Mouse (Mus musculus): ENCODE data around the gene Krt8.
"Not testable (repeated sequence)": the region's sequence is repeated elsewhere in the genome, so short reads cannot be mapped to it uniquely, and the experiment has no call there.

Gene Krt8

DNA sequence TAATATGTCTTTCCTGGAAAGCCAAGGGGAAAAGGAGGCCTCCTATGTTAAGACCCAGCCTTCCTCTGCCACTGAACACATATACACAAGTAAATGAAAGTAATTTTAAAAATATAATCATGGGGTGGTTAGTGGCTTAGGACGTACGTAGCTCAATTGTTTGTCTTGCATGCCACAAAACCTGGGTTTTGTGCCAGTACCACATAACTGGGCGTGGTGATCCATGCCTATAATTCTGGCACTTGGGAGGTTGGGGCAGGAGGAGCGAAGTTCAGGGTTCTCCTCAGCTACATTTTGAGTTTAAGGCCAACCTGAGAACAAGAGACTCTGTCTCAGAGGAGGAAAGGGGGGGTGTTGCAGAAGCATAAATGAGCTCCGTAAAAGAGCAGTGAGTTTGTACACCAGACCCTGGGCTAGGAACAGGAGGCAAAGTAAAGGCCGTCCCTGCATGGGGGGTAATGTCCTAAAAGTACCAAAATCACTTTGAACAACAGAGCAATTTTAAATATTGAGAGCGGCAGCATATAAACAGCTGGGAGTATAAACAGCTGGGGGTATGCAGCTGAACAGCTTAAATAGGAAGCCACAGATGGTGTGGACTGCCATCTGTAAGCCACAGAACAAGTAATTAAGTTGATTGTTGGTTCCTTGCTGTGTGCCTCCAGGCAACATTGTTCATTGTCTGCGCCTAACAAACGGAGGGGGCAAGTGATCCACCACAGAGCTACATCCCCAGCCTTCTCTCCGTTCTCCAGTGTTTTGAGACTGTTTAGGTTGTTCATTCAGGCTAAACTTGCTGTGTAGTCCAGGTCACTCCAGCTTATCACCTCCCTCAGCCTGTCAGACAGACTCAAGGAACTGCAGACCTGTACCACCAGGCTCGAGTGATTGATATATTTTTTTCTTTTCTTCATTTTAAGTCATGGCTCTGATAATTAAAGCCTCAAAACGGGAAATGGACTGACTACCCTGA lies 3.1 kb upstream of the Krt8 start:
- DNase-seq (ENCODE audit: low spot score in 2 of 2), result no peak

DNA sequence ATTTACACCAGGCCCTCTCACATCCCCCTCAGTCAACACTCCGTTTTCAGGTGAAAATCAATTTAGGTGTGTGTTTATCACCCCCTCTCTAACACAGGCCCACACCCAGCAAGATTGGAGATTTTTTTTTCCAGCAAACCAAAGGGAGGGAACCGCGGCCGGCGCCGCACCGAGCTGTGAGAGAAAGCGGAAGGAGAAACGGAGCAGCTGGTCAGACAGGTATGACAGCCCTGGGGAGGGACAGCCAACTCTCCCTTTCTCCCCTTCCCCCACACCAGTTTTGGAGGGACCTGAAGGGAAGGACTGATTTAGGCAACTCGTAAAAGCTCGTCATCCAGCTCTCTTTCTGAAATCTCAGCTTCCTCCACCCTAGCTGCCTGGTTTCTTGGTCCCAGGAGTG lies 2.0 kb upstream of the Krt8 start:
- no peak for DNase-seq (ENCODE audit: low spot score in 2 of 2)

DNA sequence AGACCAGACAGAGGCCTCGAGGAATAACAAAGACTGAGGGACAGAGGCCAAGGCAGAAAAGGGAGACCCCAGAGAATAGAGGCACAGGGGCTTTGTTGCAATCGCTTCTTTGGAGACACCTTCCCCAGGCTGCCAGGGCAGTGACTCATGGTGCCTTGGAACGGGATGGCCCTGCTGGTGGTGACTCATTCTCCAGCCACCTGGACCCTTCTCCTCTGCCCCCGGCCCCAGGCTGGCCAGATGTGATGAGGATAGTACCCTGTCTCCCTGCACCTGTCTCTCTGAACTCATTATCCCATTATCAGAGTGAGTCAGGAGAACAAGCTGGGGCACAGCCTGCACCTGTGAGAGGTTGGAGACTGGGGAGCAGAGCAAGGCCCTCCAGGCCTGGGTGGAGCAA lies 1.0 kb upstream of the Krt8 start:
- DNase-seq (ENCODE audit: low spot score in 2 of 2), result no peak

DNA sequence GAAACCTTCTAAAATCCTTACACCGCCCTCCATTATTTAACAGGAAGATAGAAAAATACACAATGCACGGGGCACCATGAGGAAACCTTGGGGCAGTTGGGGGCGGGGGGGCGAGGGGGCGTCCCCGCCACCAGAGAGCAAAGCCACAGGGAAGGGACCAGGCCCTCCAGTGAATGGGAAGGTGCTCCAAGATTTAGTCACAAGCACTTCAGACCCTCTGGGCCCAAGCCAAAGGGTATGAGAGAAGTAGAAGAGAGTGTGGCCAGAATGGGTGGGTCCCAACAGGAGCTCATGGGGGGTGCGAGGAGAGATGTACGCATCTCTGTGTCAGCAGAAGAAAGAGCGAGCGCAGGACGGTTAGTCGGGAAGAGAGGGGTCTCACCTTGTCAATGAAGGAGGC lies 766 bp downstream of the Krt8 start:
- DNase-seq (ENCODE audit: low spot score in 2 of 2), result no peak

DNA sequence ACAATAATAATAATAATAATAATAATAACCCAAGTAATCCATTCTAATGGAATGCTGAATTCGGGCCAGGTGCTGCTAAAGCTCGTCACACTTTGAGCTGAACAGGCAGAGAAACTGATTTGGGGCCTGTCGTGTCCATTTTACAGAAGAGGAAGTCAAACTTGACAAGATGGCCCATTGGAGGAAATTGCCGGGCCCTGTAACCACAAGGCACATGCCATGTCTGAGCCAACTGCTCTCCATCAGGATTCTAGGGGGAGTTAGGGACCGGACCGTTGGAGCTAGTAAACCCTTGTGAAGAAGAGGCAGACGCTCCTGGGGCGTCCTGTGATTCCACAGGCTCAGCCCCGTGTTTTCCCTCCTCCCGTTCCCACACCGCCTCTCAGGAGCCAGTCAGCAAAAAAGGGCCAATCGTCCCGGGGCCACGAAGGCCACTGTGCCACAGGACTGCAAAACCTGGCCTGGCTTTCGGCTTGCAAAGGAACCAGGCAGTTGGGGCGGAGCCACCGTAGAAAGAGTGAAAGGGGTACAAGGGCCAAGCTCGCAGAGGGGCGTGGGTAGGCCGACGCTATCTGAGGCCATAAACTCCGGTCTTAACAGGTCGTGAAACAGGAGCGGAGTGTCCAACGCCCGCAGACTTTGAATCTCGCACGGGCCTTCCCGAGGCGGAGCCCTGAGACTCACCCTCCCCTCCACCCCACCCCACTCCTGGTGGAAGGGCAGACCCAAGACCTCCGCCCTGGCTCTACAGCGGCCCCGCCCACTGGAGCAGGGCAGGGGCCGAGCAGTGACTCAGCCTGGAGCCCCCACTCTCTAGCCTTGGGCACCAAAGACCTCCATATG lies 1.4 kb downstream of the Krt8 start:
- no peak for DNase-seq (ENCODE audit: low spot score in 2 of 2)

DNA sequence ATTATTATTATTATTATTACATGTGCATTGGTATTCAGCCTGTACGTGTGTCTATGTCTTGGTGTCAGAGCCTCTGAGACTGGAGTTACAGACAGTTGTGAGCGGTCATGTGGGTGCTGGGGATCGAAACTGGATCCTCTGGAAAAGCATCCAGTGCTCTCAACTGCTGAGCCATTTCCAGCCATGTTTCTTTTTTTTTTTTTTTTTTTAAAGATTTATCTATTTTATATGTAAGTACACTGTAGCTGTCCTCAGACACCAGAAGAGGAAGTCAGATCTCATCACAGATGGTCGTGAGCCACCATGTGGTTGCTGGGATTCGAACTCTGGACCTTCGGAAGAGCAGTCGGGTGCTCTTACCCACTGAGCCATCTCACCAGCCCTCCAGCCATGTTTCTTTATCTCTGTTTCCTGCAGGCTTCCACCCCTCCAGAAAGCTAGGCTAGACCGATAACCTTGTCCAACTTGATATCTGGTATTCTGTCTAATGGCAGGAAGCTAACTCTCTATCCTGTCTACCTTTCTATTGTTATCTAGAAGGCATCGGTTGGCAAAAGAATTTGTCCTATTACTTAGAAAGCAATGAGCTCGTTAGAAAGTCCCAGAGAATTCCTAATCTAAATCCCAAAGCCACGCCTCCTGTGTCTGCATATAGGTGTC lies 4.5 kb downstream of the Krt8 start:
- no peak for DNase-seq (ENCODE audit: low spot score in 2 of 2)

DNA sequence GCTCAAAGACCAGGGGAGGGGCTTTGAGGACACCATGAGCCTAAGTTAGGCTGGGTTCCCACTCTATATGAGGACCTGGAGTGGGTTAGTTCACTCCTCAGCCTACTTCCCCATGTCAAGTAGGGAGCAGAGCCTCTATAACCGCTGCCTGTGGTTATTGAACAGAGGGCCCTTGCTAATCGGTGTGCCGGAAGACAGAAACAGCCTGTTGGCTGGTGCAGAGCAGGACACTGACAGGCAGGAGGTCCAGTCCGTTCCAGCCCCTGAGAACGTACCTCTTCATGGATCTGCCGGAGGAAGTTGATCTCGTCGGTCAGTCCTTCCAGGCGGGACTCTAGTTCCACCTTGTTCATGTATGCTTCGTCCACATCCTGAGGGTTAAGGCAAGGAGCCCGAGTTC lies 5.1 kb downstream of the Krt8 start:
- DNase-seq (ENCODE audit: low spot score in 2 of 2), result no peak

DNA sequence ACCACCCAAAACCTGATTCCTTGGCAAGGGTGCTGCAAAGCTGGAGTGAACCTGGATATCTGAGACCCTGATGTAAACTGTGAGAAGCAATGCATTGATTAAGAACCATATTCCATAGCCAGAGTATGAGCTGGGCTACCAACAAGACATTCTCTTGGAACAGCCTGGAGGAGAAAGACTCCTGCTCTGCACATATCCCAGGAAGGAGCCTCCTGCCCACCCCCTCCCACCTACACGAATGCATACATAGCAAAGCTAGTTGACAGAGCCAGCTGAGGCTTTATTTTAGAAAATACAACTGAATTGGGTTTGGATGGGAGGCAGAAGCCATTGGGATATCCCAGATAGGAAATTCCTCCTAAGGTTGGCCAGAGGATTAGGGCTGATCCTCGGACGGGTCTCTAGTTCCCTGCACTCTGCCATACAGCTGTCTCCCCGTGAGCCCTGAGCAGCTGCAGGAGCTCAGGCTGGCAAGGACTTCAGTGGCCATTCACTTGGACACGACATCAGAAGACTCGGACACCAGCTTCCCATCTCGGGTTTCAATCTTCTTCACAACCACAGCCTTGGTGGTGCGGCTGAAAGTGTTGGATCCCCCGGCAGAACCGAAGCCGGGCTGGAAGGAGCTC lies 7.7 kb downstream of the Krt8 start:
- DNase-seq (ENCODE audit: low spot score in 2 of 2), result not testable (repeated sequence)

DNA sequence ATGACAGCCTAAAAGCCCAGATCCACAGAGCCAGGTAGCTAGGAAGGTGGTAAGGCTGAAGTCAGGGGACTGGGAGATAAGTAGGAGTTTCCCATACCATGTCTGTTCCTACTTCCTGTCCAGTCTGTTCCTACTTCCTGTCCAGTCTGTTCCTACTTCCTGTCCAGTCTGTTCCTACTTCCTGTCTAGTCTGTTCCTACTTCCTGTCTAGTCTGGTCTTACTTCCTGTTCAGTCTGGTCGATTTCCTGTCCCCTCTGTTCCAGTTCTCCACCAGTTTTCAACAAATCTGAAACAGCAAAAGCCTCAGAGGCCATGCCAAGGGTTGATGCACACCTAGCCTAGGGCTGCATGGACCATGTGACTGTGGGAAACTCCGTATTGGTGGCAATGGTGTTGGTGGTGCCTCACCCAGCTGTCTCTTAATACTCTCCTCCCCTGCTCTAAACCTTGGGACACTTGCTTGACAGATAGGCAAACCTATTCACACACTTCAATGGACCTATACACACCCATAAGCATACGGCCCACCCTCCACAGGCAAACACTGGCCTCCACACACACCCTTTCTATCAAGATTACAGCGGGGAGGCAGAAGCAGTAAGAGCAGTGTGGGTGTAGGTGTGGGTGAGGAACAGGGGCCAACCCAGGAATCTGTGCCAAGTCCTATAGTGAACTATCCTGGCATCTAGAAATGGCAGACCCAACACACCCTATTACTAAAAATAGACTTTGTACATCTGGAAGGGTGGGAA lies 8.6 kb downstream of the Krt8 start:
- no peak for DNase-seq (ENCODE audit: low spot score in 2 of 2)

DNA sequence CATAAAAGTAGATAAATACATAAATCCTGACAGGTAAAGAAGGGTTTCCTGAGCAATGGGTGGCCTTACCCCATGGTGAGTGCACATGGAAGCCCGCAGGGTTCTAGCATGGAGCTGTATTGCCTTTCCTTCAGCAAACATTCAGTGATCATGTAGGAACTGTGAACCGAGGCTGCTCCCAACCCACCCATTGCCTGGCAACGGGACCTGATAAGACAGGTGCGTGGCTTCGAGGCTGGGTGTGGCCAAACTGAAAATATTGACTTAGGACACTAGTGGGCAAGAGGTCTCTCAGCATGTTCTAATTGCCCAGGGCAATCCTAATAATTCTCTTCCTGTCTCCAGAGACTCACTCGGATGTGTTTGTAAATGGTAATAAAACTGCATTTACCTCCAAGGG lies 9.9 kb downstream of the Krt8 start:
- no peak for DNase-seq (ENCODE audit: low spot score in 2 of 2)

DNA sequence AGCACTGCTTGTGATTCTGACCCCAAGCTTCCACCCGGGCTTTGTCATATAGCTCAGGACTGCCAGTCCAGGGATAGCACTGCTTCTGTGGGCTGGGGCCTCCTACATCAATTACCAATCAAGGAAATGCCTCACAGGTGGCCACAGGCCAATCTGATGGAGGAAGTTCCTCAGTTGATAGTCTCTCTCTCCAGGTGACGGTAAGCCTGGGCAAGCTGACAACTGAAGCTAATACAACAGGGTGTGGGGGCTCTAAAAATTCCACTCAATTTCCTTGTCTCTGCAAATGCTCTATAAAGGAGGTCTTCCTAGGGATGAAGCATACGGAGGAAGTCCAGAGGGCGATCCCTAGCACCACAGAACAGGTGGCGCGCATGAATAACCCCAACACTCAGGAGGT lies 13.3 kb downstream of the Krt8 start:
- no peak for DNase-seq (ENCODE audit: low spot score in 2 of 2)

DNA sequence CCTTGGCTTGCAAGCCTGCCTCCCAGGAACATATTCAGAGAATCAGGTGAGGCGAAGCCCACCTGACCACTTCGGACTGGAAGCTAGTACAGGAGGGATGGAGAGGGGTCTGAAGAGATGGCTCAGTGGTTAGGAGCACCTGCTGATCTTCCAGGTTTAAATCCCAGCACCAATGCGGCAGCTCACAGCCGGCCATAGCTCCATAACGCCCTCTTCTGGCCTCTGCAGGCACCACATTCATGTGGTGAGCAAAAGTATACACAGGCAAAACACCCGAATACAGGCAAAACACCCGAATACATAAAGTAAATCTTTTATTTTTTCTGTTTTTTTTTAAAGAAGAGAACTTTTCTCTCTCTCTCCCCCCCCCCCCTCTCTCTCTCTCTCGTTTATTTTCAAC lies 15.6 kb downstream of the Krt8 start:
- no peak for DNase-seq (ENCODE audit: low spot score in 2 of 2)

DNA sequence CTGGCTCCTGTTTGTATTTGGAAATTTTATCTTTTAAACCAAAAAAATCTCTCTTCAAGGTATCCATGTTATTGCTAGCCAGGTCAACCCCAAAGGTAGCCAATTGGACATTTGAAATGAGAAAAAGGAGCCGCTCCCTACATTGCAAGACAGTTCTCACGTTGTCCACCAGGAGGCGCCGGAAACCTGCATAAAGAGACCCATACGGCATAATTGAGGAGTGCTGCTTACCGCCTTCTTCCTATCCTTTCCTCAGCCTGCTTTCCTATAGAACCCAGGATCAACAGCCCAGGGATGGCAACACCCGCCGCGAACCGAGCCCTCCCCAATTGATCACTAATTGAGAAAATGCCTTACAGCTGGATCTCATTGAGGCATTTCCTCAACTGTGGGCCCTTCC lies 16.2 kb downstream of the Krt8 start:
- DNase-seq (ENCODE audit: low spot score in 2 of 2), result peak; percentile 86 to 90

DNA sequence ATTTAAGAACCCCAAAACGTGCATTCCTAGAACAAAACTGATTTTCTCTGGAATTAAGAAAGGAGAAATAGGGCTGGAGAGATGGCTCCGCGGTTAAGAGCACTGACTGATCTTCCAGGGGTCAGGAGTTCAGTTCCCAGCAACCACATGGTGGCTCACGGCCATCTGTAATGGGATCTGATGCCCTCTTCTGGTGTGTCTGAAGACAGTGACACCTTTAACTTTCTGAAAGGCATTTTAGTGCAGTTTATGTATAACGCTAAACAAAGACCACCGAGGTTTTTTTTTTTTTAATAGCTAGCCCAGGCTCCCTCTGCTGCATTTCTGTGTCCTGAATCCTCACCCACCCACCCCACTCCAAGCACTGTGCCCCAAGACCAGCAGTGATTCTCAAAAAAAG lies 19.5 kb downstream of the Krt8 start:
- no peak for DNase-seq (ENCODE audit: low spot score in 2 of 2)

DNA sequence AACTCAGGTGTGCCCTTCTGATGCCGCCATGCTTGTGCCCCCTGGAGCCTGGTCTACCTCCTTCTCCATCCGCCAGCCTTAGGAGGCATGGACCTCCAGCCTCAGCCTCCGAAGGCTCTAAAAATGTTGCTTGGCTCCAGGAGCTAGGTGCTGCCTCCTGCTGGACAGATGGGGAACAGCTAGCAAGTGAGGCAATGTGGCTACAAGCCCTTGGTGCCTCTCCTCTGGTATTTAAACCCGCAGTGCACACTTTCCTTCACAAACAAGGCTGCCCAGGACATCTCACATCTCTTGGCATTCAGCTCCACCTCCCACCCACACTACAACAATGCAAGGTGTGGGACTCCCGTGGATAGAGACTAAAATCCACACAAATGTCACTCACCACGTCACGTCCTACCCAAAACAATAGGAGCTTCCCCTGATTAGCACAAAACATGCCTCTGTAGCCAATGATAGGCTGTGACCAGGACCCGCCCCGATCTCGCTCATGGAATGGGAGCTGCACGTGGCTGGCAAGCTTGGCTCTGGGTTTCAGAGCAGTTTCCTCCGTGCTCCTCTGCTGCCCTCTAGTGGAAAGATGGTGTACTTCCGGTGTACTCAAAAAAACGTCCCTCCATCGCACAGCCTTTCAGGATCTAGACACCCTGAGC lies 20.2 kb downstream of the Krt8 start:
- peak; percentile 93 to 95 for DNase-seq (ENCODE audit: low spot score in 2 of 2)

DNA sequence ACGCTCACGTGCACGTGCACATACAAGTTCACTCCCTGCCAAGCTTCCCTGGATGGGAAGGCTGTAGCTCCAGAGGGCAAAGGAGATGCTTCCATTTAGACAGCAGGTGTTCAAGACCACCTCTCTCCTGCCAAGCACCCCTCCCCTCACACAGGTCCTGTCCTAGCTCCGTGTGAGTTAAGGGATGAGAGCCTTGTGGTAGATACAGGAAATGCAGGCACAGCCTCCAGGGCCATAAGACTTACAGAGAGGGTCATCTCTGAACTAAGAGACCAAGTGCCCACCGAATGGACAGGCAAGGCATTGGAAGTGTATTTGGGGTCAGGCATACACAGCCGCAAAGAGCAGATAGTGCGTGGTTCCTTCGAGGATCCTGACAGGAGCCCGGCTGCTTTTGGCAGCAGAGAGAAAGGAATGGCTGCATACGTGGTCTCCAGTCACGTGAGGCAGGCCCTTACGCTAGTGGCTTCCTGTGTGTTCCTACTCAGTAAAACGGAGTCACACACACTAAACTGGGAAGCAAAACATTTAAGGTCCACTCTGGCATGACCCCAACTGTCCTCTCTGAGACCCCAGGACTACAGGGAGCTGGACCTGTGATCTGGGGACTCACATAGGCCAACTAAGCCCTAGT lies 20.9 kb downstream of the Krt8 start:
- no peak for DNase-seq (ENCODE audit: low spot score in 2 of 2)

DNA sequence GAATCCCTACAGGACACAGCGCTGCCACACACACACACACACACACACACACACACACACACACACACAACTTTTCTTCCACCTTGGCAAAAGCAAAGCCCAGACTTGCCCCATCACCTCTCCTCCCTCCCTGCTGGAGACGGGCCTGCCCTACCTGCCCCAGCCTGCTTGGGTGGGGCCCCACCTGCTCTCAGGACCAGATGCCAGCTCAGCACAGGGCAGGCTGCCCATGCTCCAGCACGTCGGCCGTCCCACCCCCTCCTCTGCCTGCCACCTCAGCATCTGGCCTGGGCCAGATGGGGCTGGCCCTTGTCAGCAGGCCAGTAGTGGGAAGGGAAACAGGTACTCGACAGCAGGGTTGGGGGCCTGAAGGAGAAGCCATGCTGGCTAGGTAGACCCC lies 23.4 kb downstream of the Krt8 start:
- no peak for DNase-seq (ENCODE audit: low spot score in 2 of 2)

DNA sequence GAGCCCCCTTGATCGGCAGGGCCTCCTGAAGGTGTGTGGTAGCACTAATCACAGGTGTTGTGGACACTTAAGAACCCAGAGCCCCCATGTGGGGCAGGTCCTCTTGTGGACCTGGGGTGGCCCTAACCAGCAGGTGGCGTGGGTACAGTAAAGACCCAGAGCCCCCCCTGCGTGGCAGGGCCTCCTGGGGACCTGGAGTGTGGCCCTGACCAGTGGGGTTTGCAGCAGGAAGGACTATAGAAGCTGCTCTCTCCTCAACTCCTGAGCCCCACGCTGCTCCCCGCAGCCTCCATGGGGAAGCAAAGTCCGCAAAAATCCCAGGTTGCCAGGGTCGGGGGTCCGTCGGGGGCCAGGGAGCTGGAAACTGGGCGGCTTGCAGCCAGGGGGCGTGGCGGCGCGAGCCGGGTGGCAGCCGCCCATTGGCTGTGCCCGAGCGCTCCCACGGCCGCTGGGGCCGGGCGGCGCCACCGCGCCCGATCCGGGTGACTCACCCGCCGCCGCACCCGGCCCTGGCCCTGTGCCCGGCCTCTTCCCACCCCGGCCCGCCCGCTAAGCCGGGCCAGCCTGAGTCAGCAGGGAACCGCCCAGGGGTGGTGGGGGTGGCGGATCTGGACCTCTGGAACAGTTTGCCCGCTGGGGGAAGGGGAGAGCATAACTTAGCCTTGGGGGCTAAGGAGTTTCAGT lies 27.1 kb downstream of the Krt8 start:
- DNase-seq (ENCODE audit: low spot score in 2 of 2), result peak; percentile 76 to 78

DNA sequence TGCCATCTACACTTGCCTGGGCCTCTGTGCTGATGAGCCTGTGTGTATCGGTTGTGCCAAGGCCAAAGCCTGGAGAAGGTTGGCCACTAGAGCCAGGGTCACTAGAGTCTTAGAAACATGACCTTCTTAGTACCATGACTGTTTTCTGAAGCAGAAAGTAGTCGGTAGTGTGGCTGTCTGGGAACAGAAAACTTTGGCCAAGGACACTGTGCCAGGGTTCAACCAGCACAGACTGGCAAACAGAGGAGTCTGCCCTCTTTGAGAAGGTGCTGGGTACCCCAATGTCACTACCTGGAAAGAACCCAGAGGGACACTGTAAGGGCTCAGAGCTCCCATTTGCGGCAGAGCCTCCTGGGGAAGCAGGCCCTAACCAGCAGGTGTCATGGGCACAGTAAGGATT lies 27.6 kb downstream of the Krt8 start:
- DNase-seq (ENCODE audit: low spot score in 2 of 2), result no peak

DNA sequence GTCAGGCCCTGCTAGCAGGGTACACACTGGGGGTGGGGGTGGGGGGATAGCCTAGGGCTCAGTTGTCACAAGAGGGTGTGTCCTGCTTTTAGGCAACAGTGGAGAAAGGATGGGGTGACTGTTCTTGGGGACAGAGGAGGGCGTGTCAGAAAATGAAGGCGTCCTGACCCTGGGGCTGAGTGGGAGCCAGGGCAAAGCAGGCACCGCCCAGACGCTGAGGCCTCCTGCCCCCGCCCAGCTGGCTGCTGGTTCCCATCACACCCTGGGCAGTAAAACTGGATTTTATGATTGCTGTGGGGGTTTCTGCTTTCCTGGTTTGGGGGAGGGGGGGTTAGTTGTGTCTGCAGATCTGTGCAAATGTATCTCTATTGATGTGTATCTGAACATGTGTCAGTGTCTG lies 28.3 kb downstream of the Krt8 start:
- DNase-seq (ENCODE audit: low spot score in 2 of 2), result no peak

Data from frontal cortex, postnatal 36 days (tissue).